Mouse (Mus musculus): ENCODE measurements around the gene Msh2. TPM values are rescaled to one million over a fixed set of nuclear protein-coding genes. Genes with fewer than 3 reads are reported as not detected.
A peak's percentile ranks its signal among the peaks of the same experiment; 100 is the strongest.

The Msh2 gene
- polyA plus RNA-seq, 1 experiment from 2014 or later: 25.7 TPM

DNA sequence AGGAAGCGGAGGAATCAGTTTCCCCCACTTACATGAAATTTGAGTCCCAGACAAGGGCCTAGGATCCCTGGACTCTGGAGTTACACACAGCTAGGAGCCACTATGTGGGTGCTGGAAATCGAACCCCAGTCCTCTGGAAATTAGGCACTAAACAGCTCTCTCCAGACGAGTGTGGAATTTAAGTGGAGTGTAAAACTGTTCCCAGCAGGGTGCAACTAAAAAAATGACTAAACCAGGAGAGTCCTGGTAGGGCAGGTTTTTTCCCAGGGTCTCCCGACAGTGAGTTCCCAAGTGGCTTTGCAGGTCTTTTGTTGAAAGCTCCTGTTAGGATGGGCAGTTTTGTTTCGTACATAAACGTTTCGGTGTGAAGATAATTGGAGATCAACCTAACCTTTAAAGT, 52.6 kb downstream of the Msh2 start:
- Histone ChIP-seq H3K36me3 (replicated peaks) (peaks cover 41% of the 10 kb centered on the region), H3K27ac (replicated peaks) (no peak overlapping the region), H3K4me1 (replicated peaks) (no peaks in the 10 kb centered on the region), H3K4me2 (no peak overlapping the region), H3K9me3 (replicated peaks) (no peaks in the 10 kb centered on the region), H3K9ac (no peak overlapping the region), H3K4me3 (replicated peaks) (no peak overlapping the region), H3K27me3 (no peaks in the 10 kb centered on the region)
- 77% methylated on average over 7 of the region's 7 CpGs for WGBS (ENCODE audit: insufficient replicate concordance)
- no peak for ATAC-seq (ENCODE audit: insufficient read depth)

DNA sequence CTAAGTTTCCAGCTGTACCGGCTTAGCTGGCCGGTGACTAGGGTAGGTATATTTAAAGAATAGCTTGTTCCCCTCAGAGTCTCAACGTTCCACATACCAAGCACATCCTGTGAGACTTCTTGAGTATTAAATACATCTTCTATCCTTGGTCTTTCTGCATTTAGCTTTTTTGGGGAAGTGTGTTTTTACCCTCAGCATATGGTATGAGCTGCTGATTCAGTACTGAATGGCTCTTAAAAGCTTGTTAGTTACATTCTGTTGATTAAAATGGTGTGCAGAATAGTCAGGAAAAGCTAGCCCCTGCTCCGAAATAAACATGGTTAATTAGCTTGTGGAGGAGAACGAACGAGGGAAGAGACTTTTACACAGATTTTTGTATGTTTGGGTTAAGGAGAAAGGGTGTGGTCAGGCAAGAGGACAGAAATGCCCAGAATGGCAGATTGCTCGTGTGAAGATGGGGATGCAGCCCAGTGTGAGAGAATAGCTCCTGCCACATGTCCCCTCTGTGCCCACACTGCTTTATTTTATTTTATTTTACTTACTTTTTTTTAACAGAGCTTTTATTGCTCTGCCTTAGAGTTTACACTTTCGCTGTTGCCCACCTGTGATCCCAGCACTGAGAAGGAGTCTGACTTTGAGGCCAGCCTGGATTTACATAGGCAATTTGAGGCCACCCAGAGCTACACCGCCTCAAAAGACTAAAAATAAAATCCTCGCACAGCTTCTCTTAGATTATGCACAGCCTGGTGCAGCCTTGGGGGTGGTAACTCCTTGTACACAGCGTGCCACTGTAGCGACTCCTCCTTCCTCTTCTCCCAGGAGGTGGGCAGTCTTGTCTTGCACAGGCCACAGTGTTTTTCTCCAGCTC, 54.6 kb downstream of the Msh2 start:
- no peak overlapping the region for H3K4me3 ChIP-seq (replicated peaks)
- no peak overlapping the region for H3K4me2 ChIP-seq
- 76% methylated on average over 12 of the region's 12 CpGs for WGBS (ENCODE audit: insufficient replicate concordance)
- H3K4me1 ChIP-seq (replicated peaks): no peaks in the 10 kb centered on the region
- no peak for ATAC-seq (ENCODE audit: insufficient read depth)
- no peaks in the 10 kb centered on the region for H3K9me3 ChIP-seq (replicated peaks)
- no peak overlapping the region for H3K27ac ChIP-seq (replicated peaks)
- peaks cover 32% of the 10 kb centered on the region for H3K36me3 ChIP-seq (replicated peaks)
- H3K27me3 ChIP-seq: no peaks in the 10 kb centered on the region
- no peak overlapping the region for H3K9ac ChIP-seq

DNA sequence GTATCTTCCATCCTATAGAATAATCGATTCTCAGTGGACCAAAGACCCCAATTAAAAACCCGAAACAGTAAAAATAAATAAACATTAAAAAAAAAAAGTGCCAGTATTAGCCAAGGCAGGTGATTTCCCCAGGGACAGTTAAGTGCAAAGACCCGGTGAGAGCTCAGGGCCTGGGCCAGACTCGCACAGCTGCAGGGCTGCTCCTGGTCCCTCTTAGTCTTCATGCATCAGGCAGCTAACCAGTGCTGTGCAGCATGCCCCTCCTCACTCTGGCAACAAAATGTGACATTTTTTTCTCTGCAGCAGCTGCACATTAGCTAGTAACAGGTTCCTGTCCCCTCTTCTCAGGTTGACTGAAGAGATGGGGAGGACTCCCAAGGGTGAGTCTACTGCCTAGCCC, 59.8 kb downstream of the Msh2 start:
- H3K27ac ChIP-seq (replicated peaks): no peak overlapping the region
- no peaks in the 10 kb centered on the region for H3K27me3 ChIP-seq
- H3K36me3 ChIP-seq (replicated peaks): no peaks in the 10 kb centered on the region
- no peak overlapping the region for H3K4me2 ChIP-seq
- H3K4me3 ChIP-seq (replicated peaks): no peak overlapping the region
- no peaks in the 10 kb centered on the region for H3K9me3 ChIP-seq (replicated peaks)
- no peak overlapping the region for H3K9ac ChIP-seq
- no peak for ATAC-seq (ENCODE audit: insufficient read depth)
- 57% methylated on average over 4 of the region's 4 CpGs for WGBS (ENCODE audit: insufficient replicate concordance)
- no peaks in the 10 kb centered on the region for H3K4me1 ChIP-seq (replicated peaks)

DNA sequence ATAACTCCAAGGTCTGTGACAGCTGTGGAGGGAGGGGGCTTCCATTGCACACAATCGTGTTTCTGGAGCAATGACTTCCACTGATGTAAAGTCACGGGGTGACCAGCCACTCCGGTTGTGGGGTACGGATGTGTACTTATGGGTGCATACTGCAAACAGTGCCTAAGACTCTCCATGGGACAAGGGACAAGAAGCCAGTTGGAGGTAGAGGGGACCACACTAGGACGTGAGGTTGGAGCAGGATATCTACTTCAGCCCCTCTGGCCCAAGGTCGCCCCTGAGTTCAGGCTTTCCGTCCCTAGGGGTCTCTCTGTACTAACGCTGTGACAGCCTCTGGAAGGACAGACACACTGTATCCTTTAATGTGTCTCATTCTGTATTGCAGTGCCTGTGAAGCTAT, 62.3 kb downstream of the Msh2 start:
- H3K27me3 ChIP-seq: no peaks in the 10 kb centered on the region
- H3K36me3 ChIP-seq (replicated peaks): no peaks in the 10 kb centered on the region
- ATAC-seq (ENCODE audit: insufficient read depth): no peak
- no peak overlapping the region for H3K4me3 ChIP-seq (replicated peaks)
- WGBS (ENCODE audit: insufficient replicate concordance): 73% methylated on average over 8 of the region's 8 CpGs
- H3K9me3 ChIP-seq (replicated peaks): no peaks in the 10 kb centered on the region
- no peak overlapping the region for H3K27ac ChIP-seq (replicated peaks)
- no peak overlapping the region for H3K4me2 ChIP-seq
- no peaks in the 10 kb centered on the region for H3K4me1 ChIP-seq (replicated peaks)
- no peak overlapping the region for H3K9ac ChIP-seq

DNA sequence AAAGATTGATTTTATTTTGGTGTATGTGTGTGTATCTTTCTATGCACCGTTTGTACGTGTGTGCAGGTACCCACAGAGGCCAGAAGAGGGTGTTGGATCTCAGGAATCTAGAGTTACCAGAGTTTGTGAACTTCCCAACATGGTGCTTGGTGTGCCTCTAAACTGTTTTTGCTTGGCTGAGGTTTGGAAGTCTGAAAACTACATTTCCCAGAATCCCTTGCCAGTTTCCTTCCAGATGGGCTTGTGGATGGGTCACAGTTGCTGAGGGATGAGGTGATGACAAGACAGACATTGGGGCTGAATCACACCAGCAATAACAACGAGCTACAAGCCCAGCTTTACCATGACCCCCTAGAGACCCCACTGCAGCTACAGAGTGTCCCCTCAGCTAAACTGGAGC, 65.0 kb downstream of the Msh2 start:
- Histone ChIP-seq H3K4me3 (replicated peaks) (no peak overlapping the region), H3K27ac (replicated peaks) (no peak overlapping the region), H3K4me1 (replicated peaks) (no peaks in the 10 kb centered on the region), H3K9ac (no peak overlapping the region), H3K4me2 (no peak overlapping the region), H3K36me3 (replicated peaks) (no peaks in the 10 kb centered on the region), H3K9me3 (replicated peaks) (no peaks in the 10 kb centered on the region), H3K27me3 (no peaks in the 10 kb centered on the region)
- 60% methylated on average over 3 of the region's 3 CpGs for WGBS (ENCODE audit: insufficient replicate concordance)
- no peak for ATAC-seq (ENCODE audit: insufficient read depth)

DNA sequence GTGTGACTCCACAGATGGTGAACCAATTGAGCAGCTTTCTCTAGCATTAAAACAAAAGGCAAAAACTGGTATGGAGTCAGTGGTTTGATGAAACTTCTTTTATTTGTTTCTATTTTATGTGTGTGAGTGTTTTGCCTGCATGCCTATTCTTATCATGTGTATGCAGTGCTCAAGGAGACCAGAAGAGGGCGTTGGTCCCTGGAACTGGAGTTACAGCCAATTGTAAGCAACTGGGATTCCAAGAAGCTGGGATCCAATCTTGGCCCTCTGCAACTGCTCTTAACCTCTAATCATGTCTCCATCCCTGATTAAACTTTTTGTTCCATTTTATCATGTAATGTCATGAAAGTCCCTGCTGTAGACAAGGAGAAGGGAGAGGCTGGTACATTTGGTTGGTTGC, 67.7 kb downstream of the Msh2 start:
- no peaks in the 10 kb centered on the region for H3K4me1 ChIP-seq (replicated peaks)
- no peak overlapping the region for H3K9ac ChIP-seq
- H3K4me2 ChIP-seq: no peak overlapping the region
- no peak for ATAC-seq (ENCODE audit: insufficient read depth)
- WGBS (ENCODE audit: insufficient replicate concordance): 24% methylated on average over 1 of the region's 1 CpGs
- H3K36me3 ChIP-seq (replicated peaks): no peaks in the 10 kb centered on the region
- no peak overlapping the region for H3K4me3 ChIP-seq (replicated peaks)
- no peaks in the 10 kb centered on the region for H3K9me3 ChIP-seq (replicated peaks)
- no peak overlapping the region for H3K27ac ChIP-seq (replicated peaks)
- peaks cover 19% of the 10 kb centered on the region for H3K27me3 ChIP-seq

DNA sequence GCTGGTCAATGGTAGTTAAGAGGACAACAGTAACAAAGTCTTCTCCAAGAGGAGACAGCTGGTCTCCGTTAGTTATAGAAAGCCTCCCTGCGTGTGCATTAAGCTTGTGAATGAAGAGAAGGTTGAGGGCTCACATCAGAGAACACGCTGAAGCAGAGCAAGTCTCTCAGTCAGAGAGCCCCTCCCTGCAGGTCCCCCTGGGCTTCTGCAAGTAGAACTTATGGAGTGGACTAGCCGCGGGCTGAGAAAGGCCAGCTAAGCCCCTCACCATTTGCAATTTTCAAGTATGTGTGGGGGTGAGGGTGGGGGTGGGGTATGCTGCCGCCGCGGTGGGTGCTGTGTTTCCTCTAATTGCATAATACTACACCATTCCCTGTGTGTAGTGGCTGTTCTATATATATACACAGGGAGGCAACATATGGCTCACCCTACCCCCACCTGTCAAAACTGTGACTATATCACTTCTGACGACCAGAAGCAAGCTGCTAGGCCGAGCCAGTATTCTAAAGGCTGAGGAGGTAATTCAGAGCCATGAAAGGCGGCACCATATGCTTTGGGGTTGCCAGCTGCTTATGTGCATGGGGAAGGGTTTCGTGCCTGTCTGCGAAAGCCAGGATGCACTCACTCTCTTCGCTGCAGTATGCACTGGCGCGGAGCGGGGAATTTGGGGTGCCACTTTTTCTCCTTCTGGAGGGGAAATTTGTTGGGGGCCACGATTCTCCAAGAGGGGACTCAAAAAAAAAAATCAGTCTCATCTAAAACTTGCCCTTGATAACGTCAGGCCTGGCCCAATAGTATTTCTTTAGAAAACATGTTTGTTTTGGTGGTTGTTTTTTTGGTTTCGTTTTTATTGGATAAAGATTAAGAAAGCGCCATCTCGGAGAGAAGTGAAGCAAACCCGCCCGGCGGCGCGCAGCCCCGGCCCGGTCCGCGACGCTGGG, 73.1 kb downstream of the Msh2 start:
- 16% methylated on average over 32 of the region's 32 CpGs for WGBS (ENCODE audit: insufficient replicate concordance)
- Histone ChIP-seq H3K4me2 (peak overlapping the region; percentile 70), H3K9ac (no peak overlapping the region), H3K27ac (replicated peaks) (no peak overlapping the region), H3K27me3 (peaks cover 53% of the 10 kb centered on the region), H3K9me3 (replicated peaks) (no peaks in the 10 kb centered on the region), H3K36me3 (replicated peaks) (no peaks in the 10 kb centered on the region), H3K4me3 (replicated peaks) (peak overlapping the region; percentile 53), H3K4me1 (replicated peaks) (peaks cover 16% of the 10 kb centered on the region)
- ATAC-seq (ENCODE audit: insufficient read depth): no peak

DNA sequence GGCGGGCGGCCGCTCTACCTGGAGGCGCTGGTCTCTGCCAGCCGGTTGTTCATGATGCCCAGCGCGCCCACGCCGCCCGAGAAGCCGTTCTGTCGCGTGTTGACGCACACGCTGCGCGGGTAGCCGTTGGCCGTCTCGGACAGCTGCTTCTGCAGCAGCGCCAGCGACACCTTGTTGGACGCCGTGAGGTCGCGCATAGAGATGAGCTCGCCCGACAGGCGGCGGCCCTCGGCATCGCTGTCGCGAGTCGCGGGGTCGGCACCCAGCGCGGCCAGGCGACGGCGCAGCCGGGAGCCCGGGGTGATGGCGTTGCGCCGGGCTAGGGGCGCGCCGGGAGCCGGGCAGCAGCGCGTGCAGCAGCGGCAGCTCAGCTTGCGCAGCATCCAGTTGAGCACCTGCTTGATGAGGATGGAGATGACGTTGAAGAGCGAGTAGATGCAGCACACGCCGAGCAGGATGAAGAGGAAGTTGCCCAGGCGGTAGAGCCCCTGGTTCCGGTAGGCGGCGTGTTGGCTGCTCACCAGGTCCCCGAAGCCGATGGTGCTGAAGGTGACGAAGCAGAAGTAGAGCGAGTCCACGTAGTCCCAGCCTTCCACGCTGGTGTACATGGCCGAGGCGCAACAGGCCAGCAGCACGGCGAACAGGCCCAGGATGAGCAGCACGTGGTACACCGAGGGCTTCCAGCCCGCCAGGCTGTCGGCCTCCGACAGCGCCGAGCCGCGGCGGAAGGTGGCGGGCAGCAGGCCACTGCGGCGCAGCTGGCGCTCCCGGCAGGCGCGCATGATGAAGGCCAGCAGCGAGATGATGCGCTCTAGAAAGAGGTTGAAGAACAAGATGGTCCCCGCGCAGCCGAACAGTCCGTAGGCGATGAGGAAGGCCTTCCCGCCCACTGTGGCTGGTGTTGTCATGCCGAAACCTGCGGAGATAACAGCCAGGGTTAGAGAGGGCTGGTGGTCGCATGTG, 74.1 kb downstream of the Msh2 start:
- 4% methylated on average over 101 of the region's 101 CpGs for WGBS (ENCODE audit: insufficient replicate concordance)
- ATAC-seq (ENCODE audit: insufficient read depth): 0 out of 2 replicates have a peak, but pooled peaks have one; percentile 22
- peak overlapping the region; percentile 53 for H3K4me3 ChIP-seq (replicated peaks)

DNA sequence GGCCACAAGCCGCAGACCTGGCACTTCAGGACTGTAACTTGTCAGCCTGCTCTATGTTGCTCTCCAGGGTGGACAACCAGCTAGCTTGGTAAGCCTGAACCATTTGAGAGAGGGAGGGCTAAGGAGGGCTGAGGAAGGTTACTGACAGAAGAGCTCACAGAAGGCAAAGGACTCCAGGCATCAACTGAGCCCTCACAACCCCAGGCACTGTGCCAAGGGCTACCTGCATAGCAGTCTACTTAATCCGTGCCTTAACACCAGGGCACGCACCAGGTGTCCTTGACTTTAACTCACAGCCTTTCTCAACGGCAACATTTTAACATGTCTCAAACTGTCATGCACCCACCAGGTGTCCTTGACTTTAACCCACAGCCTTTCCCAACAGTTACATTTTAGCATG, 88.2 kb downstream of the Msh2 start:
- 80% methylated on average over 4 of the region's 4 CpGs for WGBS (ENCODE audit: insufficient replicate concordance)
- no peak overlapping the region for H3K27ac ChIP-seq (replicated peaks)

More for the DNA sequence above, 74.1 kb downstream of the Msh2 start:
- Histone ChIP-seq H3K4me1 (replicated peaks) (peaks cover 16% of the 10 kb centered on the region), H3K27ac (replicated peaks) (no peak overlapping the region), H3K36me3 (replicated peaks) (no peaks in the 10 kb centered on the region), H3K9me3 (replicated peaks) (no peaks in the 10 kb centered on the region), H3K4me2 (peak overlapping the region; percentile 70), H3K27me3 (peaks cover 53% of the 10 kb centered on the region), H3K9ac (no peak overlapping the region)

DNA sequence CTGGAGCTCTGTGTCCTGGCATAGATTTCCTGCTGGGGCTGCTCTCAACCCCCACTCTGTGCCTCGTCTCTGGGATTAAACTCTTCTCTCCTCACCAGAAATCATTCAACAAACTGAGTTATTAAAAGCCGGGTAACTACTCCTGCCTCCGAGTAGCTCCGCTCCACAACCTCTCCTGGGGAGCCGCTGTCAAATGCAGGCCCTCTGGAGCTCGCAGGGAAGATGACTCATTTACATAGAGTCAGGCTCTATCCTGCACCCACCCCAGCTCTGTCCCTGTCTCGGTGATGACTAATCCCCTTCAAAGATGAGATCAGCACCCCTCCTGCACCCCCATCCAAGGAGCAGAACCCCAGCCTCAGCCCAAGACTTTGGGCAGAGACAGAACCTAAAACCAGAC, 91.0 kb downstream of the Msh2 start:
- Histone ChIP-seq H3K4me1 (replicated peaks) (no peaks in the 10 kb centered on the region), H3K27me3 (no peaks in the 10 kb centered on the region), H3K27ac (replicated peaks) (no peak overlapping the region), H3K9me3 (replicated peaks) (no peaks in the 10 kb centered on the region), H3K4me2 (no peak overlapping the region), H3K36me3 (replicated peaks) (no peaks in the 10 kb centered on the region), H3K9ac (no peak overlapping the region), H3K4me3 (replicated peaks) (no peak overlapping the region)
- no peak for ATAC-seq (ENCODE audit: insufficient read depth)
- 64% methylated on average over 7 of the region's 7 CpGs for WGBS (ENCODE audit: insufficient replicate concordance)

More for the DNA sequence above, 88.2 kb downstream of the Msh2 start:
- no peak overlapping the region for H3K9ac ChIP-seq
- no peak for ATAC-seq (ENCODE audit: insufficient read depth)
- no peaks in the 10 kb centered on the region for H3K9me3 ChIP-seq (replicated peaks)
- no peak overlapping the region for H3K4me3 ChIP-seq (replicated peaks)
- H3K27me3 ChIP-seq: no peaks in the 10 kb centered on the region
- no peaks in the 10 kb centered on the region for H3K4me1 ChIP-seq (replicated peaks)
- no peaks in the 10 kb centered on the region for H3K36me3 ChIP-seq (replicated peaks)
- no peak overlapping the region for H3K4me2 ChIP-seq
